Mouse (Mus musculus): ENCODE measurements around the gene Brsk2. TPM values are rescaled to one million over a fixed set of nuclear protein-coding genes. Genes with fewer than 3 reads are reported as not detected.
"Not testable (repeated sequence)": the region's sequence is repeated elsewhere in the genome, so short reads cannot be mapped to it uniquely, and the experiment has no call there.

Brsk2 gene
- 0.81 and 0.88 TPM in 2 replicates for polyA plus RNA-seq (2014; fragmentation: Nextera tagmentation; extraction: Ambion mirVana)

DNA sequence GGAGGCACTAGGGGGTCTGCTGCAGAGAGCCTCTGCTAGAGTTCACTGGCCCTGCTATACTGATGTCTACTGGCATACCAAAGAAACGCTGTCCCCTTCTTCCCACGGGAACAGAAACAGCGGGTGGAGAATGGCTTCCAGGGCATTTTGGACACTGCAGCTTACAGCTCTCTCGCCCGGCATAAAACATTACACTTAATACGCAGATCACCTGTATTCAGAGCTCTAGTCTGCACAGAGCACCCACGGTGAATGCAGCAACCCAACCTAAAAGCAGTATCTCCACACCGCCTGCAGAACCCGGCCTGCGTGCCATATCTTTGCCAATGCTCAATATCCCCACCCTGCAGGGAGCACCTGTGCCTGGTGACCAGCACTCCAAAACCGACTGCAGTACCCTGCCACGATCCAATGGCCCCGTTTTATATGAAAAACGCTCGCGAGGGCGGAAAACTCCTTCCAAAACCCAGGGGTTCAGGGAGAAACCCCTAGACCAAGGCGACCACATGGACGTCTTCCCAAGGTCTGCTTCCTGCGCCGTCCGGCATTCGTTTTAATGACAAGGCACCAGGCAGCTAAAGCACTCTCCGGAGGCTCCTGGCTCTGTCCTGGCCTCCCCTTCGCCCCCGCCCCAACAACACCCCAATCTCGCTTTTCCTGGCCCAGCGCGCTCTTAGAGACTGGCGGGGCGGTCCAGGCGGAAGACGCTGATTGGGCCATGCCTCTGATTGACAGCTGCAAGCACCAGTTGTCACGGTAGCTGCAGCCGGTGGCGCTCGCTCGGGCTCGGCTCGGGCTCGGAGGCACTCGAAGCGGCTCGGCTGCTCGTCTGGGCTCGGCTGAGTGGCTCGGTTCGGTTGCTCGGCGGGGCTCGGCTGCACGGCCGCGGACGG is at the start of gene Brsk2:
Brsk2 (plus strand) TSS at position 846 of the 893 bp plus-strand sequence.
- H3K9ac ChIP-seq: peak within 1 kb of the TSS; percentile 42
- peaks cover 68% of the 10 kb centered on the region for H3K27me3 ChIP-seq (ENCODE audit: insufficient read depth, low read length)
- no peaks in the 10 kb centered on the region for H3K36me3 ChIP-seq (ENCODE audit: insufficient read depth)
- 3% methylated on average over 55 of the region's 55 CpGs for WGBS
- H3K9me3 ChIP-seq (ENCODE audit: low read depth, low read length): no peaks in the 10 kb centered on the region
- no peak within 1 kb of the TSS for H3K27ac ChIP-seq (ENCODE audit: low read depth)
- H3K4me1 ChIP-seq (ENCODE audit: insufficient read depth): no peaks in the 10 kb centered on the region
- ATAC-seq (ENCODE audit: insufficient read depth) (peak; percentile 97), DNase-seq (peak; percentile 96)
- peak within 1 kb of the TSS; percentile 38 for H3K4me3 ChIP-seq (ENCODE audit: low read depth, low read length)
- TF ChIP-seq CTCF (IDR thresholded peaks at IDR 0.05; ENCODE audit: low read depth): no peak
- peak within 1 kb of the TSS; percentile 88 for H3K4me2 ChIP-seq

DNA sequence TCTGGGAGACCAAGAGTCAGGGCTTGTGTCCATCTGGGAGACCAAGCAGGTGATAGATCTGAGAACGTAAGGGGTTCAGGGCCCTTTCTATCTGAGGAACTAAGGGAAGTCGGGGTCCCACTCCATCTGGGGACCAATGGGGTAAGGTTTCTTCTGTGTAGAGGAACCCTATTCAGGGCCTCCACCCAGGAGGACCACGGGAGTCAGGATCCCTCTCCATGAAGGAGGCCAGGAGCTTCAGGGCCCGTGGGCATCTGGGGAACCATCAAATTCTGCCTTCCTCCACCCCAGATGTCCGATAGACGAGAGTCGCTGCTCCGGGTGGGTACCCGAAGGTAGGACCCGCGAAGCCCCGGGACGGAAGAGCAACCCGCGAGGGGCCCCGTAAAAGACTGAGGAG is 47.7 kb upstream of the Brsk2 start:
- H3K4me1 ChIP-seq (ENCODE audit: insufficient read depth): peaks cover 13% of the 10 kb centered on the region
- no peaks in the 10 kb centered on the region for H3K9me3 ChIP-seq (ENCODE audit: low read depth, low read length)
- ATAC-seq (ENCODE audit: insufficient read depth): peak; percentile 51
- peak overlapping the region; percentile 92 for H3K9ac ChIP-seq
- H3K4me3 ChIP-seq (ENCODE audit: low read depth, low read length): peak overlapping the region; percentile 78
- no peak for TF ChIP-seq CTCF (IDR thresholded peaks at IDR 0.05; ENCODE audit: low read depth)
- H3K27ac ChIP-seq (ENCODE audit: low read depth): peak overlapping the region; percentile 50; the same call in 1 of the 2 replicates
- WGBS: under 1% methylated on average over 16 of the region's 16 CpGs
- DNase-seq: no peak
- peak overlapping the region; percentile 82 for H3K4me2 ChIP-seq
- H3K27me3 ChIP-seq (ENCODE audit: insufficient read depth, low read length): 0 out of 2 replicates have a peak, but pooled peaks cover 3% of the 10 kb centered on the region
- H3K36me3 ChIP-seq (ENCODE audit: insufficient read depth): no peaks in the 10 kb centered on the region

DNA sequence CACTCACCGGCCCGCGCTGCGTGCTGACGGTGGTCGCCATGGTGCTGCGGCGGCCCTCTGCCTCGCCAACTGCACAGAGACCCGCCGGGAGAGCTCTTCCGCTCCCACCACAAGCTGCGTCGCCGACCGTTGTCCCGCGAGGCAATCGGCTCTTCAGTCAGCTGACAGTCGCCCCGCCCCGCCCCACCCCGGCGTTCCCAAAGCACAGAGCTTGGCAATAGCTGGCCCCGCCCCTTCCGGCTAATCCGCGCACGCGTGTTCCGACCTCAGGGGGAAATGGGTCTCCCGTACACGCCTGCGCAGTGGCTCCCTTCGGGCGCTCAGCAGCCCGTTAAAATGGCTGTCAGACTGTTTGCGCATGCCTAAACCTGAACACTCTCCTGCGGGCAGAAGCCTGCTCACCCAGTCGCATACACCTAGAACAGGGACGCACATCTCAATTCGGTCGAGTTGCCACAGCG is 47.3 kb upstream of the Brsk2 start:
- Histone ChIP-seq H3K9me3 (ENCODE audit: low read depth, low read length) (no peaks in the 10 kb centered on the region), H3K27me3 (ENCODE audit: insufficient read depth, low read length) (0 out of 2 replicates have a peak, but pooled peaks cover 3% of the 10 kb centered on the region), H3K4me2 (peak overlapping the region; percentile 82), H3K4me1 (ENCODE audit: insufficient read depth) (peaks cover 13% of the 10 kb centered on the region), H3K4me3 (ENCODE audit: low read depth, low read length) (peak overlapping the region; percentile 78), H3K9ac (peak overlapping the region; percentile 92), H3K36me3 (ENCODE audit: insufficient read depth) (no peaks in the 10 kb centered on the region), H3K27ac (ENCODE audit: low read depth) (peak overlapping the region; percentile 58; the same call in 1 of the 2 replicates)
- WGBS: under 1% methylated on average over 44 of the region's 44 CpGs
- no peak for TF ChIP-seq CTCF (IDR thresholded peaks at IDR 0.05; ENCODE audit: low read depth)
- ATAC-seq (ENCODE audit: insufficient read depth): peak; percentile 97
- peak; percentile 100 for DNase-seq

DNA sequence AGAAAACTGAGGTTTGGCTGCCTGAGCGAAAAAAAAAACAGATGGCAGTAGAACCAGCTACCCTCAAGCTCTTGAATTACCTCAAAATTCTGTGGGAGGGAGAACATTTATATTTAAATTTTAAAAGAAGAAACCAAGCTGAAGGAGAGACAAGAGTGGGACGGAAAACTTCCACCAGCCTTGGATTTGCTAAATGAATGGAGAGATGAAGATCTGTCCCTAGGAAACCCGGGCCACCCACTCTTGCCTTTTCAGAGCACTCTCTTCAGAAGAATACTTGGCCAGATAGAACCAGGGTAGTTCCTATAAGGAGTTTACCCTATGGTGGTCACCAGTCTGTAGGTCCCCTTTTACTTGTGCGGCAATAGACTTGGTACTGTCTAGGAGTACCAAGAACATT is 46.8 kb upstream of the Brsk2 start:
- 63% methylated on average over 4 of the region's 4 CpGs for WGBS
- Histone ChIP-seq H3K27me3 (ENCODE audit: insufficient read depth, low read length) (0 out of 2 replicates have a peak, but pooled peaks cover 3% of the 10 kb centered on the region), H3K4me2 (peak overlapping the region; percentile 82), H3K36me3 (ENCODE audit: insufficient read depth) (no peaks in the 10 kb centered on the region), H3K4me3 (ENCODE audit: low read depth, low read length) (peak overlapping the region; percentile 78), H3K27ac (ENCODE audit: low read depth) (peak overlapping the region; percentile 58; the same call in 1 of the 2 replicates), H3K9me3 (ENCODE audit: low read depth, low read length) (no peaks in the 10 kb centered on the region), H3K4me1 (ENCODE audit: insufficient read depth) (peaks cover 13% of the 10 kb centered on the region), H3K9ac (peak overlapping the region; percentile 51)
- ATAC-seq (ENCODE audit: insufficient read depth) (no peak), DNase-seq (no peak)
- TF ChIP-seq CTCF (IDR thresholded peaks at IDR 0.05; ENCODE audit: low read depth): no peak

DNA sequence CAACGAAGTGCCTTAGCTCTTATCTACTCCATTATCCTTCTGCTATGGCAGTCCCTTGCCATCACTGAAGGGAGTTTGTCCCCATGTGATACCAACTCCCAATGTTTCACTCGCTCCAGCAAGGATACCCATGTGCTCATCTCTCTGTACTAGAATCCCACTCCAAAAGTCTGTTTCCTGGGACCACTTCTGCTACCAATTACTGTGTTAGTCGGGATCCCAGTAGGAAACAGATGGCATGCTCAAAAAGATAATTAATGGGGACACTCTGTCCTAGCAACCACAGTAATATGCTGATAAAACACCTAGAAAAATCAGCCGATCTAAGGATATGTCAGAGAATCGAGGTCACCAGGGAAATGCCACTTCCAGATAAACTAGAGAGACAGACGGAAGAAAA is 41.0 kb upstream of the Brsk2 start:
- 0 out of 2 replicates have a peak, but pooled peaks cover 11% of the 10 kb centered on the region for H3K27me3 ChIP-seq (ENCODE audit: insufficient read depth, low read length)
- no peaks in the 10 kb centered on the region for H3K36me3 ChIP-seq (ENCODE audit: insufficient read depth)
- H3K27ac ChIP-seq (ENCODE audit: low read depth): no peak overlapping the region
- no peak overlapping the region for H3K4me2 ChIP-seq
- 71% methylated on average over 6 of the region's 6 CpGs for WGBS
- H3K4me3 ChIP-seq (ENCODE audit: low read depth, low read length): no peak overlapping the region
- H3K9ac ChIP-seq: no peak overlapping the region
- TF ChIP-seq CTCF (IDR thresholded peaks at IDR 0.05; ENCODE audit: low read depth): no peak
- DNase-seq (no peak), ATAC-seq (ENCODE audit: insufficient read depth) (no peak)
- no peaks in the 10 kb centered on the region for H3K9me3 ChIP-seq (ENCODE audit: low read depth, low read length)
- no peaks in the 10 kb centered on the region for H3K4me1 ChIP-seq (ENCODE audit: insufficient read depth)

DNA sequence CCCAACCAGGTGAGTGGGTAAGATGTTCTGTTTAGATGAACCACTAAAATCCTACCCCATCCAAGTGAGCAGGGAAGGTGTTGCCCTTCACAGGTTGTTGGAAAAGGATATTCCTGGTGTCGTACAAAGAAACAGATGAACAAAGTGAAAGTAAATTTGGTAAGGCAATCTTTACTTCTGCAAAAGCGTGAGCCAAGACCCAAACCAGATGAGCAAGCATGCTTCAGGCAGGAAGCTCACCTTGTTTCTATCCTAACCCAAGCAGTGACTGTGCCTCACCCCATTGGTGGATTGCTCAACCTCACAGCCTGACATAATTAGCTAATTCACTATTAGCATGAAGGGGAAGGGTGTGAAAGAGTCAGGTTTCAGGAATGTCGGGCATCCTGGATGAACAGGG is 38.2 kb upstream of the Brsk2 start:
- Histone ChIP-seq H3K36me3 (ENCODE audit: insufficient read depth) (no peaks in the 10 kb centered on the region), H3K27ac (ENCODE audit: low read depth) (no peak overlapping the region), H3K4me1 (ENCODE audit: insufficient read depth) (no peaks in the 10 kb centered on the region), H3K9me3 (ENCODE audit: low read depth, low read length) (no peaks in the 10 kb centered on the region), H3K4me3 (ENCODE audit: low read depth, low read length) (no peak overlapping the region), H3K4me2 (no peak overlapping the region), H3K27me3 (ENCODE audit: insufficient read depth, low read length) (peaks cover 12% of the 10 kb centered on the region; the same call in 1 of the 2 replicates), H3K9ac (no peak overlapping the region)
- no peak for DNase-seq
- TF ChIP-seq CTCF (IDR thresholded peaks at IDR 0.05; ENCODE audit: low read depth): no peak
- ATAC-seq (ENCODE audit: insufficient read depth): no peak
- 59% methylated on average over 3 of the region's 3 CpGs for WGBS

DNA sequence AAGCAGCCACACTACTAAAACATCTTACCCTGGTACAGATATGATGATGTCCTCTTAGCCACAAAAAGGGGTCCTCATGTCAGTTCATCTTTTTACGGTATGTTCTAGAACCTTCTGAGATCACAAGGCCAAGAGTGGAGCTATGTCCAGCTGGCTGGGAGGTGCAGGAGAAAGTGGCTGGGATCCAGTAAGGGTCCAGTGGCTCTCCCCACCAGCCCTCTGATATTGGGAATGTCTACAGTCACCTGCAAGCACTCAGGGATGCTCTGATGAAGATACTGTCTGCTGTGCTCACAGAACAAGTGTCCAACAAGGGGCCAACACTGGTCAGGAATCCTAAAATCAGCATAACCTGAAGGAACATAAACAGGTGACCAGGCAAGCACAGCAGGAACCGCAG is 31.1 kb upstream of the Brsk2 start, which contains the start of gene Tollip:
Tollip (minus strand) TSS at position 101 of the 400 bp plus-strand sequence.
- 88% methylated on average over 2 of the region's 2 CpGs for WGBS
- TF ChIP-seq CTCF (IDR thresholded peaks at IDR 0.05; ENCODE audit: low read depth): no peak
- DNase-seq (no peak), ATAC-seq (ENCODE audit: insufficient read depth) (no peak)
- no peaks in the 10 kb centered on the region for H3K9me3 ChIP-seq (ENCODE audit: low read depth, low read length)
- H3K9ac ChIP-seq: no peak within 1 kb of the TSS
- no peaks in the 10 kb centered on the region for H3K4me1 ChIP-seq (ENCODE audit: insufficient read depth)
- no peak within 1 kb of the TSS for H3K4me2 ChIP-seq
- H3K27me3 ChIP-seq (ENCODE audit: insufficient read depth, low read length): peaks cover 4% of the 10 kb centered on the region; the same call in 1 of the 2 replicates
- H3K27ac ChIP-seq (ENCODE audit: low read depth): no peak within 1 kb of the TSS
- H3K4me3 ChIP-seq (ENCODE audit: low read depth, low read length): no peak within 1 kb of the TSS
- no peaks in the 10 kb centered on the region for H3K36me3 ChIP-seq (ENCODE audit: insufficient read depth)

DNA sequence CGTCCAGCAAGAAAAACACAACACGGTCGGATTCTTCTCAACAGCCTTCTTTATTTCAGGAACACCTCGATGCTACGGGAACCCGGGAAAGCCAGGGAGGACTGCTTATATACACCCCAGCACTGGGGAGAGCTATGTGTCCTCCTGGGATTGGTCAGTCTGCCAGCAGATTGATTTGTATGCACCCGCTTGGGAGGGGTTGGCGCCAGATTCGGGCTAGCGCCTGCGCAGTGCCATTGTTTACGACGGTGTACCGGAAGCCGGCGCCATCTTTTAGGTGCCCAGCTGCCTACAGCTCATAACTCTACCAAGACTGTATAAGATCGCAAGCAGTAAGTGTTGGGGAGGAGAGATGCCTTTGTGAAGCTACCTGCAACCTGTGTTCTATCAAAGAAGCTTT is 25.4 kb upstream of the Brsk2 start:
- H3K4me1 ChIP-seq (ENCODE audit: insufficient read depth); H3K9ac ChIP-seq; H3K27ac ChIP-seq (ENCODE audit: low read depth); H3K36me3 ChIP-seq (ENCODE audit: insufficient read depth); H3K4me3 ChIP-seq (ENCODE audit: low read depth, low read length); ATAC-seq (ENCODE audit: insufficient read depth); DNase-seq; H3K4me2 ChIP-seq; H3K9me3 ChIP-seq (ENCODE audit: low read depth, low read length); H3K27me3 ChIP-seq (ENCODE audit: insufficient read depth, low read length): not testable (repeated sequence)
- 91% methylated on average over 17 of the region's 17 CpGs for WGBS
